Mouse (Mus musculus) bone marrow, adult 2 months (tissue): ENCODE results near the gene Ptpn13.

Experiments
- CTCF ChIP-seq: fragments of 200-500 bp; IDR thresholded peaks from 2 replicates; pipeline ENCODE4 v1.5.1; 2011; ENCODE audit warnings: low read length, control low read depth; ENCODE audit not compliant: control insufficient read depth, insufficient read depth
- POLR2A ChIP-seq: fragments of 200-500 bp; IDR thresholded peaks from 2 replicates; pipeline ENCODE4 v1.6.1; 2011; ENCODE audit warnings: low read depth, mild to moderate bottlenecking, control low read depth, low read length, borderline replicate concordance; ENCODE audit not compliant: control insufficient read depth

GRCm38 (mm10) chr5:103440418-103441276 lies 15.7 kb downstream of the Ptpn13 start:
- no peak for TF ChIP-seq CTCF
- no peak for TF ChIP-seq POLR2A
